ENCODE assay signal across 16 mouse cellular contexts in the genomic region with DNA sequence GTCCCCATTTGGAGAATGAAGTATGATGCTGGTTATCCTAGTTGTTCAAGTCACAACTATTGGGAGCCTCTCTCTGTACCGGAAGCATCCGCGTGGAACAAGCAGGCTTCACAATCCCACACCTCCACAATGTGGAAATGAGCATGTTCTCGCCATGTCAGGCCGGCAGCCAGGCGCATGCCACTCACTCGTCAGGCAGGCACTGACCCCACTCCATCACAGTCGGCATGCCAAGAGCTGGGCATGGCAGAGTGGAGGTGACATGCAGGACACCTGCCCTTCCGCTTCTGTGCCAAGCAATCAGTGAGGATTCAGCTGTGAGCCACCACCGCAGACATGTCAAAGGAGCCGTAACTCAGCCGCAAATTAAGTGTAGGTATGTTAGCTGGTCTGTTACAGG.
DNase-seq lines count a peak whose midpoint lies in the region; ATAC-seq lines count a peak whose summit lies in the region.
"Had no signal": no experiment of that assay in that cellular context is flagged by ENCODE, and none has a peak within 500 bp of the region (broad histone marks: within the 10 kb centered on the region; RNA-seq: fewer than 3 reads in every experiment).

No protein-coding gene starts in this region.

- peak; percentile 76 for ATAC-seq in forebrain, embryonic 16.5 days
- ATAC-seq: hindbrain, embryonic 16.5 days; lung, postnatal 0 days; midbrain, embryonic 13.5 days had no signal

- H3K27ac ChIP-seq in forebrain, embryonic 16.5 days (ENCODE audit: low read length), result peak overlapping the region; percentile 51
- H3K27ac ChIP-seq: heart, adult 2 months; midbrain, embryonic 13.5 days; neural tube, embryonic 12.5 days had no signal

- H3K9me3 ChIP-seq in forebrain, embryonic 16.5 days (ENCODE audit: control insufficient read depth, low read length), result no peaks in the 10 kb centered on the region
- H3K9me3 ChIP-seq: midbrain, embryonic 13.5 days; neural tube, embryonic 12.5 days had no signal

- H3K4me2 ChIP-seq in forebrain, embryonic 16.5 days (ENCODE audit: low read length), result no peak overlapping the region
- H3K4me2 ChIP-seq: midbrain, embryonic 13.5 days; neural tube, embryonic 12.5 days had no signal

- H3K4me1 ChIP-seq in forebrain, embryonic 16.5 days (replicated peaks; ENCODE audit: control insufficient read depth, insufficient read depth, low read length), result peaks cover 11% of the 10 kb centered on the region
- H3K4me1 ChIP-seq: neural tube, embryonic 12.5 days had no signal

- H3K27me3 ChIP-seq in forebrain, embryonic 16.5 days (replicated peaks; ENCODE audit: control insufficient read depth, insufficient read depth, low read length), result no peaks in the 10 kb centered on the region
- H3K27me3 ChIP-seq: midbrain, embryonic 13.5 days; neural tube, embryonic 12.5 days had no signal

- 56% methylated on average over 12 of the region's 12 CpGs for WGBS in forebrain, embryonic 16.5 days

- H3K9ac ChIP-seq in forebrain, embryonic 16.5 days (replicated peaks; ENCODE audit: low read depth, low read length), result no peak overlapping the region
- H3K9ac ChIP-seq: midbrain, embryonic 13.5 days; neural tube, embryonic 12.5 days had no signal

- DNase-seq in heart, adult 11 months, result peak; percentile 85
- no peak for DNase-seq in heart, postnatal 4 days
- DNase-seq in cerebellum, adult 18-20 months, result peak; percentile 12 to 14
- peak; percentile 18 for DNase-seq in cerebellum, adult 9-10 months
- DNase-seq in spleen, adult 18-20 months, result no peak
- no peak for DNase-seq in thymus, postnatal 36 days
- DNase-seq: heart, postnatal 36 days; kidney, adult 18-20 months; kidney, postnatal 10 days; liver had no signal

- H3K36me3 ChIP-seq in forebrain, embryonic 16.5 days (ENCODE audit: control insufficient read depth, insufficient read depth), result no peaks in the 10 kb centered on the region
- H3K36me3 ChIP-seq: midbrain, embryonic 13.5 days; neural tube, embryonic 12.5 days had no signal

- H3K4me3 ChIP-seq in forebrain, embryonic 16.5 days (replicated peaks; ENCODE audit: low read length), result no peak overlapping the region
- H3K4me3 ChIP-seq: heart, adult 2 months; midbrain, embryonic 13.5 days; neural tube, embryonic 12.5 days had no signal

Comparison
In these comparisons a context has a peak if more than half of its experiments do, and no peak if none do; other contexts are left out.
1. DNase-seq: peak in heart, adult 11 months (single experiment), cerebellum, adult 18-20 months (2 of 2) and cerebellum, adult 9-10 months (single experiment); none in heart, postnatal 4 days (single experiment), spleen, adult 18-20 months (0 of 2) and thymus, postnatal 36 days (0 of 2).